Mouse (Mus musculus): ENCODE measurements around the gene Eif3i. TPM values are rescaled to one million over a fixed set of nuclear protein-coding genes. Genes with fewer than 3 reads are reported as not detected.

Eif3i gene
- polyA plus RNA-seq (2012; rRNA removed) = 314 and 322 TPM in 2 replicates

GRCm38 (mm10) chr4:129600233-129601158, at the start of gene Eif3i, which contains the start of gene Tmem234:
Gene Eif3i, minus strand, starts transcription at chr4:129600648.
Gene Tmem234, plus strand, starts transcription at chr4:129600668.

GRCm38 (mm10) chr4:129640638-129641467, 40.4 kb upstream of the Eif3i start, which contains the start of gene Txlna:
Gene Txlna, minus strand, starts transcription at chr4:129641065.

DNA sequence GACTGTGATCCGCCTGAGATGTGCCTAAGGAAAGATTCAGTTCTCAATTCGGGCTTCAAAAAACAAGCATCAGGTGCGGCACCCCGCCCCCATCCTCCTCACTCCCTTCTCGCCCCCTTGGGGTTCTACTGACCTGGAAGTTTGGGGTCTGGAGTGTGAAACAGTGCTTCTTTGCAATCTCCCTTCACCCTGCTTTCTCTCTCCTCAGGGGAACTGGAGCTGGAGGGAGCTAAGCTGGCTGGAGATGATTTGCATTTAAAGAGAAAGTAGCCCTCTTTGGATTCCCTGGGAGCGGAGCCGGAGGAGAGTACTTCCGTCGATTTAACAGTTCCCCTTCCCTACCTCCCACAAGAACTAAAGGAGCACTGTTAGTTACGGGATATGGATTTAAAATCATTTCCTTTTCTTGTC, 23.2 kb upstream of the Eif3i start, which contains the start of gene Ccdc28b:
Gene Ccdc28b (minus strand): TSS at position 267 of the 411 bp plus-strand sequence.

GRCm38 (mm10) chr4:129618786-129619691, 18.6 kb upstream of the Eif3i start, which contains the start of gene Iqcc:
Gene Iqcc, minus strand, starts transcription at chr4:129619099.

GRCm38 (mm10) chr4:129614093-129614492, 13.6 kb upstream of the Eif3i start, which contains the start of gene Dcdc2b:
Gene Dcdc2b, minus strand, starts transcription at chr4:129614257.

GRCm38 (mm10) chr4:129578466-129578865, 22.0 kb downstream of the Eif3i start, which contains the start of gene Fam167b:
Gene Fam167b, minus strand, starts transcription at chr4:129578549.

GRCm38 (mm10) chr4:129573430-129573829, 27.0 kb downstream of the Eif3i start, which contains the start of gene Lck:
Gene Lck, minus strand, starts transcription at chr4:129573641.

DNA sequence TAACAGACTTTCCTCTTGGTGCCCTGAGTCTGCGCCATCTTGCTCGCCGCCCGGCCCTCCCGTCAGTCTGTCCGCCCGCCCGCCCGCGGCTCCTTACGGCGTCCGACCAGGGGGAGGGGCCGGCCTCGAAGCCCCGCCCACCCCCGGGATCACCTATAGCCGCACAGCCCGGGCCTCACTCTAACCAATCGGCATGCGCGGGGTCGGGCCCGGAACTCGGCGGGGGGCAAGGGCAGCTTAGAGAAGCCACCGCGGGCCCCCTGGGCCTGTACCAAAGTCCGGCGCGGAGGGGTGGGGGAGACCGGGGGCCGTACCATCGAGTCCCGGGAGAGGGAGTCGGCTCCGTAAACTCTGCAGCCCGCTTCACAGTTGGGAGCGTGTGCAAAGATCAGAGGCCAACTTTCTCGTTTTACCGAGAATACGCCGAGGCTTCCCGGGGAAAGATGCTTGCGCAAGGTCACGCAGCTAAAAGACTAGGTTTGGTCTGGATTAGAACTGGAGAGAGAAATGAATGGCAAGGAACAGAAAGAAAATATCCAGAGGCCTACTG, 57.8 kb downstream of the Eif3i start, which contains the start of gene Hdac1:
Gene Hdac1 (minus strand): TSS at position 122 of the 550 bp plus-strand sequence.

Other genes with a start within 250 kb of the Eif3i start
- 16.9 and 18.8 TPM in 2 replicates for gene Zbtb8a, start 222.5 kb downstream of the Eif3i start, polyA plus RNA-seq (2012; rRNA removed)
- gene Zbtb8b, start 159.8 kb downstream of the Eif3i start, polyA plus RNA-seq (2012; rRNA removed) = 5.6 and 6.8 TPM in 2 replicates
- gene Bsdc1, start 139.1 kb downstream of the Eif3i start, polyA plus RNA-seq (2012; rRNA removed) = 28.6 and 30.8 TPM in 2 replicates
- gene Tssk3, start 109.6 kb downstream of the Eif3i start, polyA plus RNA-seq (2012; rRNA removed) = 0.14 and 0.18 TPM in 2 replicates
- 0.26 TPM in 1 of 2 replicates, not detected in the other for gene Fam229a, start 109.5 kb downstream of the Eif3i start, polyA plus RNA-seq (2012; rRNA removed)
- gene Marcksl1, start 87.1 kb downstream of the Eif3i start, polyA plus RNA-seq (2012; rRNA removed) = 1,353 and 1,492 TPM in 2 replicates
- gene Hdac1, start 57.9 kb downstream of the Eif3i start, polyA plus RNA-seq (2012; rRNA removed) = 147 and 152 TPM in 2 replicates
- gene Lck, start 27.0 kb downstream of the Eif3i start, polyA plus RNA-seq (2012; rRNA removed) = 9.5 TPM in 2 replicates
- 0.92 and 2.0 TPM in 2 replicates for gene Fam167b, start 22.1 kb downstream of the Eif3i start, polyA plus RNA-seq (2012; rRNA removed)
- 153 and 164 TPM in 2 replicates for gene Tmem234, start within 50 bp of the Eif3i start, polyA plus RNA-seq (2012; rRNA removed)
- gene Dcdc2b, start 13.6 kb upstream of the Eif3i start, polyA plus RNA-seq (2012; rRNA removed) = 5.1 and 5.3 TPM in 2 replicates
- 34.5 and 37.2 TPM in 2 replicates for gene Iqcc, start 18.5 kb upstream of the Eif3i start, polyA plus RNA-seq (2012; rRNA removed)
- gene Ccdc28b, start 23.3 kb upstream of the Eif3i start, polyA plus RNA-seq (2012; rRNA removed) = 126 TPM in 2 replicates
- gene Txlna, start 40.4 kb upstream of the Eif3i start, polyA plus RNA-seq (2012; rRNA removed) = 60.4 and 65.8 TPM in 2 replicates
- 35.8 and 38.3 TPM in 2 replicates for gene Kpna6, start 72.1 kb upstream of the Eif3i start, polyA plus RNA-seq (2012; rRNA removed)
- 52.7 and 53.0 TPM in 2 replicates for gene Tmem39b, start 96.2 kb upstream of the Eif3i start, polyA plus RNA-seq (2012; rRNA removed)
- gene Khdrbs1, start 141.7 kb upstream of the Eif3i start, polyA plus RNA-seq (2012; rRNA removed) = 97.4 and 97.6 TPM in 2 replicates
- gene Ptp4a2, start 210.6 kb upstream of the Eif3i start, polyA plus RNA-seq (2012; rRNA removed) = 87.5 and 88.2 TPM in 2 replicates

Data from central nervous system, embryonic 14 days (tissue).